Mouse (Mus musculus): ENCODE results near the gene Naa16.

GRCm38 (mm10) chr14:79307138-79307537 is 83.4 kb downstream of the Naa16 start:
- no peak for TF ChIP-seq POLR2A (IDR thresholded peaks at IDR 0.05; ENCODE audit: extremely low read depth, insufficient read depth, low read length)
- no peak for TF ChIP-seq CTCF (IDR thresholded peaks at IDR 0.05; ENCODE audit: extremely low read depth, insufficient read depth, low read length)
